Mouse (Mus musculus): ENCODE data around the gene Cse1l. TPM values are rescaled to one million over a fixed set of nuclear protein-coding genes. Genes with fewer than 3 reads are reported as not detected.
A peak's percentile ranks its signal among the peaks of the same experiment; 100 is the strongest.

The Cse1l gene
- polyA plus RNA-seq, 1 experiment, result 39.0 TPM

DNA sequence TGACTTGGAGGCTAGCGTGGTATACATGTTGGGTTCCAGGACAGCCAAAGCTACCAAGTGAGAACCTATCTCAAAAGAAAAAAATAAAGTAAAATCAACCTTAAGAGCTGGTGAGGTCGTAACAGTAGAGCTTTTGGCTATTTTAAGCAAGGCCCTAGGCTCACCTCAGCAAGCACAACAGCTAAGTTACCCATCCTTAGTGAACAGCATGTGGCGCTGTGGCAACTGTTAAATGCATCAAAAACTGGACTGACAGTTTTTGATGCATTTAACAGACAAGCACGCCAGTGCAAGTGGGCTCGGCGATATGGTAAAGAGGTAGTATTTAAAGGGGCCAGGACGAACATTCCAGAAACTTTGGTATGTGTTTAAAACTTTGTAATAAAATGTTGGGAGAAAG, 85.0 kb downstream of the Cse1l start:
- Histone ChIP-seq H3K4me3 (replicated peaks; ENCODE audit: control insufficient read depth, low read depth, low read length) (no peak overlapping the region), H3K27ac (ENCODE audit: control insufficient read depth, insufficient read depth, low read depth, low read length, poor library complexity) (no peak overlapping the region), H3K4me1 (ENCODE audit: control insufficient read depth, insufficient read depth, low read length) (peaks cover 3% of the 10 kb centered on the region)
- TF ChIP-seq POLR2A (IDR thresholded peaks at IDR 0.05; ENCODE audit: borderline replicate concordance, control insufficient read depth, low read depth, low read length), result no peak
- TF ChIP-seq CTCF (IDR thresholded peaks at IDR 0.05; ENCODE audit: control insufficient read depth, insufficient read depth, low read length), result no peak
- WGBS, result 51% methylated on average over 7 of the region's 7 CpGs

DNA sequence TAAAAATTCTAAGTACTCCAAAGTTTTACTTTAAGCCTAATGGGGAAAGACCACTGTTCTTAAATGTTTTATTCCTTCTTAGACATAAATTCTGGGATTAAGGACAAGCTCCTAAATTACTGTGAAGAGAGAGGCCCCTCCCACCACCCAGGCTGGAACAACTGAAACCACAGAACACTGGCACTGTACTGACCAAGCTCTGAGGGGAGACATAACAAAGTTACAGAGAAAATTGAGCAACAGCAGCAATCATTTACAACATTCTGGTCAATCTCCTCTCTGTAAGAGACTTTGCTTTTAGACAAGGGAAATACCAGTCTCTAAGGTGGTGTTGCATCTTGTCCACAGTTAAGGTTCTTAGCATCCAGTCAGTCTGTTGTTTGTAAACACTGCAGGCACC, 86.1 kb downstream of the Cse1l start:
- no peak overlapping the region for H3K4me3 ChIP-seq (replicated peaks; ENCODE audit: control insufficient read depth, low read depth, low read length)
- H3K4me1 ChIP-seq (ENCODE audit: control insufficient read depth, insufficient read depth, low read length), result peaks cover 3% of the 10 kb centered on the region
- TF ChIP-seq POLR2A (IDR thresholded peaks at IDR 0.05; ENCODE audit: borderline replicate concordance, control insufficient read depth, low read depth, low read length) (no peak), CTCF (IDR thresholded peaks at IDR 0.05; ENCODE audit: control insufficient read depth, insufficient read depth, low read length) (no peak)
- H3K27ac ChIP-seq (ENCODE audit: control insufficient read depth, insufficient read depth, low read depth, low read length, poor library complexity), result no peak overlapping the region

DNA sequence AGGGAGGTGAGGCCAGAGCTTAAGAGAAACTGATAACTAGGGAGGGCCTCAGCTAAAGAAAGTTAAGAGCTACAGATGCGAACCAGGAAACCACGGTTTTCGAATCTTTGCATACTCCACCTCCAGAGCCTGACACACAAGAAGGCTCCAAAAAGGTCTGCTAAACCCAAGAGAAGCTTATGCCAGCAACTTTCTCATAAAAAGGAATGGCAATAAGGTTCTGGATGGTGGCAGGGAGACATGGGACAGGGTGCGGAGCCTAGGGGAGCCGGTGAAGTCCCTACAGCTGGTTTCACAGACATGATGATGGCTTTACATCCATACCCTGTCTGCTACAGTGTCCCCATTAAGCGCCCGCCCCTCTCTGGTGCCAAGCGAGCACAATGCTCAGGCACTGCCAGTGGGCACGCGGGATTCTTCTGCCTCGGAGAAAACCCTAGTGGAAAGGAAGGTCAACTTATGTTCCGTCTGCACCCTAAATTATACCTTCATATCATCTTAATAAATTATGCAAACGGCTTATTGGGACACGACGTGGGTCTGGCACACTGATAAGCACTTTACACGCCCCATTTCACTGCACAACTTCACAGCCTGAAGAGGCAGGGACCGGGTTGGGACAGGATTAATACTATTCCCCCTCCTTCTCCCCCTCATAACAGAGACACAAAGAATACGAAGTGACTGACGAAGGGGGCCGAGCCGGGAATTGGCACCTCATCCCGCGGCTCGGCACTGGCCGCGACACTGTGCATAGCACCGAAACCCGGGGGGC, 89.4 kb downstream of the Cse1l start:
- WGBS, result under 1% methylated on average over 28 of the region's 28 CpGs
- TF ChIP-seq POLR2A (IDR thresholded peaks at IDR 0.05; ENCODE audit: borderline replicate concordance, control insufficient read depth, low read depth, low read length) (no peak), CTCF (IDR thresholded peaks at IDR 0.05; ENCODE audit: control insufficient read depth, insufficient read depth, low read length) (no peak)
- Histone ChIP-seq H3K4me1 (ENCODE audit: control insufficient read depth, insufficient read depth, low read length) (peaks cover 3% of the 10 kb centered on the region), H3K27ac (ENCODE audit: control insufficient read depth, insufficient read depth, low read depth, low read length, poor library complexity) (peak overlapping the region; percentile 99), H3K4me3 (replicated peaks; ENCODE audit: control insufficient read depth, low read depth, low read length) (peak overlapping the region; percentile 94)

Other genes starting within 250 kb of the Cse1l start
- gene Prex1, start 192.2 kb upstream of the Cse1l start, polyA plus RNA-seq (2011; ENCODE audit: insufficient read depth, insufficient read length, low replicate concordance, missing spikeins), result 27.3 and 38.8 TPM in 2 replicates
- 2.6 and 6.6 TPM in 2 replicates for gene Trp53rkb, start 113.5 kb upstream of the Cse1l start, polyA plus RNA-seq (2011; ENCODE audit: insufficient read depth, insufficient read length, low replicate concordance, missing spikeins)
- 5.4 and 18.3 TPM in 2 replicates for gene Arfgef2, start 100.5 kb upstream of the Cse1l start, polyA plus RNA-seq (2011; ENCODE audit: insufficient read depth, insufficient read length, low replicate concordance, missing spikeins)
- 20.6 and 36.0 TPM in 2 replicates for gene Stau1, start 90.3 kb downstream of the Cse1l start, polyA plus RNA-seq (2011; ENCODE audit: insufficient read depth, insufficient read length, low replicate concordance, missing spikeins)
- gene Ddx27, start 109.2 kb downstream of the Cse1l start, polyA plus RNA-seq (2011; ENCODE audit: insufficient read depth, insufficient read length, low replicate concordance, missing spikeins), result 42.2 and 54.4 TPM in 2 replicates
- 21.7 and 32.3 TPM in 2 replicates for gene Znfx1, start 157.0 kb downstream of the Cse1l start, polyA plus RNA-seq (2011; ENCODE audit: insufficient read depth, insufficient read length, low replicate concordance, missing spikeins)